Mouse (Mus musculus): Measurements from ENCODE around the gene Kcnk5. TPM values are rescaled to one million over a fixed set of nuclear protein-coding genes. Genes with fewer than 3 reads are reported as not detected.

The Kcnk5 gene
- polyA plus RNA-seq, 1 experiment from 2014 or later = 5.5 TPM

- no peak overlapping the region for H3K4me2 ChIP-seq (replicated peaks)
- no peak; the same call in 1 of the 2 replicates for ATAC-seq (ENCODE audit: insufficient number of reproducible peaks, low FRiP score, low TSS enrichment, low read depth)
- H3K27me3 ChIP-seq = no peaks in the 10 kb centered on the region
- no peaks in the 10 kb centered on the region for H3K9me3 ChIP-seq (replicated peaks)
- H3K4me3 ChIP-seq (replicated peaks) = no peak overlapping the region
- H3K9ac ChIP-seq = no peak overlapping the region
- 0 out of 2 replicates have a peak, but pooled peaks cover 8% of the 10 kb centered on the region for H3K4me1 ChIP-seq
- 65% methylated on average over 1 of the region's 1 CpGs for WGBS
- no peak overlapping the region for H3K27ac ChIP-seq (replicated peaks)
- H3K36me3 ChIP-seq = no peaks in the 10 kb centered on the region
These were observed 16.2 kb downstream of the Kcnk5 start for GRCm38 (mm10) chr14:20165413-20165812.

GRCm38 (mm10) chr14:20164438-20164837, 17.2 kb downstream of the Kcnk5 start:
- Histone ChIP-seq H3K27ac (replicated peaks) (no peak overlapping the region), H3K4me3 (replicated peaks) (no peak overlapping the region), H3K9ac (no peak overlapping the region), H3K36me3 (no peaks in the 10 kb centered on the region), H3K27me3 (no peaks in the 10 kb centered on the region), H3K4me2 (replicated peaks) (no peak overlapping the region), H3K4me1 (0 out of 2 replicates have a peak, but pooled peaks cover 8% of the 10 kb centered on the region), H3K9me3 (replicated peaks) (no peaks in the 10 kb centered on the region)
- WGBS = 83% methylated on average over 7 of the region's 7 CpGs
- no peak for ATAC-seq (ENCODE audit: insufficient number of reproducible peaks, low FRiP score, low TSS enrichment, low read depth)

GRCm38 (mm10) chr14:20162686-20163085, 18.9 kb downstream of the Kcnk5 start:
- WGBS = 41% methylated on average over 6 of the region's 6 CpGs
- ATAC-seq (ENCODE audit: insufficient number of reproducible peaks, low FRiP score, low TSS enrichment, low read depth) = no peak
- Histone ChIP-seq H3K4me2 (replicated peaks) (no peak overlapping the region), H3K9me3 (replicated peaks) (no peaks in the 10 kb centered on the region), H3K36me3 (no peaks in the 10 kb centered on the region), H3K4me3 (replicated peaks) (no peak overlapping the region), H3K27ac (replicated peaks) (no peak overlapping the region), H3K4me1 (0 out of 2 replicates have a peak, but pooled peaks cover 8% of the 10 kb centered on the region), H3K27me3 (no peaks in the 10 kb centered on the region), H3K9ac (no peak overlapping the region)

GRCm38 (mm10) chr14:20158727-20159681, 22.6 kb downstream of the Kcnk5 start:
- 57% methylated on average over 8 of the region's 8 CpGs for WGBS
- Histone ChIP-seq H3K36me3 (no peaks in the 10 kb centered on the region), H3K4me1 (no peaks in the 10 kb centered on the region), H3K27me3 (no peaks in the 10 kb centered on the region), H3K4me2 (replicated peaks) (no peak overlapping the region), H3K9ac (no peak overlapping the region), H3K27ac (replicated peaks) (no peak overlapping the region), H3K9me3 (replicated peaks) (no peaks in the 10 kb centered on the region), H3K4me3 (replicated peaks) (no peak overlapping the region)
- no peak for ATAC-seq (ENCODE audit: insufficient number of reproducible peaks, low FRiP score, low TSS enrichment, low read depth)

- 90% methylated on average over 10 of the region's 10 CpGs for WGBS
- no peak overlapping the region for H3K4me2 ChIP-seq (replicated peaks)
- no peaks in the 10 kb centered on the region for H3K27me3 ChIP-seq
- H3K4me1 ChIP-seq = no peaks in the 10 kb centered on the region
- no peaks in the 10 kb centered on the region for H3K36me3 ChIP-seq
- H3K4me3 ChIP-seq (replicated peaks) = no peak overlapping the region
- H3K9ac ChIP-seq = no peak overlapping the region
- H3K9me3 ChIP-seq (replicated peaks) = no peaks in the 10 kb centered on the region
- H3K27ac ChIP-seq (replicated peaks) = no peak overlapping the region
- no peak for ATAC-seq (ENCODE audit: insufficient number of reproducible peaks, low FRiP score, low TSS enrichment, low read depth)
These were observed 24.0 kb downstream of the Kcnk5 start for GRCm38 (mm10) chr14:20157595-20157994.

GRCm38 (mm10) chr14:20155718-20156117, 25.9 kb downstream of the Kcnk5 start:
- H3K27me3 ChIP-seq = no peaks in the 10 kb centered on the region
- no peak overlapping the region for H3K27ac ChIP-seq (replicated peaks)
- H3K4me1 ChIP-seq = no peaks in the 10 kb centered on the region
- H3K36me3 ChIP-seq = no peaks in the 10 kb centered on the region
- no peak overlapping the region for H3K4me3 ChIP-seq (replicated peaks)
- no peak for ATAC-seq (ENCODE audit: insufficient number of reproducible peaks, low FRiP score, low TSS enrichment, low read depth)
- H3K4me2 ChIP-seq (replicated peaks) = no peak overlapping the region
- H3K9me3 ChIP-seq (replicated peaks) = no peaks in the 10 kb centered on the region
- 61% methylated on average over 10 of the region's 10 CpGs for WGBS
- H3K9ac ChIP-seq = no peak overlapping the region

GRCm38 (mm10) chr14:20154937-20155336, 26.7 kb downstream of the Kcnk5 start:
- Histone ChIP-seq H3K4me1 (no peaks in the 10 kb centered on the region), H3K9ac (no peak overlapping the region), H3K36me3 (no peaks in the 10 kb centered on the region), H3K27ac (replicated peaks) (no peak overlapping the region), H3K27me3 (no peaks in the 10 kb centered on the region), H3K9me3 (replicated peaks) (no peaks in the 10 kb centered on the region), H3K4me2 (replicated peaks) (no peak overlapping the region), H3K4me3 (replicated peaks) (no peak overlapping the region)
- no peak for ATAC-seq (ENCODE audit: insufficient number of reproducible peaks, low FRiP score, low TSS enrichment, low read depth)
- 80% methylated on average over 4 of the region's 4 CpGs for WGBS

GRCm38 (mm10) chr14:20154245-20154644, 27.4 kb downstream of the Kcnk5 start:
- no peak overlapping the region for H3K27ac ChIP-seq (replicated peaks)
- WGBS = 54% methylated on average over 7 of the region's 7 CpGs

GRCm38 (mm10) chr14:20149127-20150080, 32.2 kb downstream of the Kcnk5 start:
- 90% methylated on average over 22 of the region's 22 CpGs for WGBS
- H3K36me3 ChIP-seq = no peaks in the 10 kb centered on the region
- H3K9me3 ChIP-seq (replicated peaks) = no peaks in the 10 kb centered on the region
- H3K4me1 ChIP-seq = no peaks in the 10 kb centered on the region
- no peak overlapping the region for H3K4me3 ChIP-seq (replicated peaks)
- H3K4me2 ChIP-seq (replicated peaks) = no peak overlapping the region
- H3K9ac ChIP-seq = no peak overlapping the region
- H3K27me3 ChIP-seq = no peaks in the 10 kb centered on the region
- no peak overlapping the region for H3K27ac ChIP-seq (replicated peaks)
- no peak for ATAC-seq (ENCODE audit: insufficient number of reproducible peaks, low FRiP score, low TSS enrichment, low read depth)

More at GRCm38 (mm10) chr14:20154245-20154644, 27.4 kb downstream of the Kcnk5 start:
- Histone ChIP-seq H3K4me3 (replicated peaks) (no peak overlapping the region), H3K27me3 (no peaks in the 10 kb centered on the region), H3K9me3 (replicated peaks) (no peaks in the 10 kb centered on the region), H3K4me2 (replicated peaks) (no peak overlapping the region), H3K36me3 (no peaks in the 10 kb centered on the region), H3K9ac (no peak overlapping the region), H3K4me1 (no peaks in the 10 kb centered on the region)
- no peak for ATAC-seq (ENCODE audit: insufficient number of reproducible peaks, low FRiP score, low TSS enrichment, low read depth)

GRCm38 (mm10) chr14:20148514-20148913, 33.1 kb downstream of the Kcnk5 start:
- no peaks in the 10 kb centered on the region for H3K4me1 ChIP-seq
- H3K27ac ChIP-seq (replicated peaks) = no peak overlapping the region
- no peaks in the 10 kb centered on the region for H3K27me3 ChIP-seq
- H3K9ac ChIP-seq = no peak overlapping the region
- H3K4me3 ChIP-seq (replicated peaks) = no peak overlapping the region
- no peak overlapping the region for H3K4me2 ChIP-seq (replicated peaks)
- H3K9me3 ChIP-seq (replicated peaks) = no peaks in the 10 kb centered on the region
- ATAC-seq (ENCODE audit: insufficient number of reproducible peaks, low FRiP score, low TSS enrichment, low read depth) = no peak
- H3K36me3 ChIP-seq = no peaks in the 10 kb centered on the region
- 90% methylated on average over 11 of the region's 11 CpGs for WGBS

- ATAC-seq (ENCODE audit: insufficient number of reproducible peaks, low FRiP score, low TSS enrichment, low read depth) = no peak
- 78% methylated on average over 7 of the region's 7 CpGs for WGBS
These were observed 33.8 kb downstream of the Kcnk5 start for GRCm38 (mm10) chr14:20147854-20148253.

More at GRCm38 (mm10) chr14:20147854-20148253, 33.8 kb downstream of the Kcnk5 start:
- Histone ChIP-seq H3K27me3 (no peaks in the 10 kb centered on the region), H3K9me3 (replicated peaks) (no peaks in the 10 kb centered on the region), H3K27ac (replicated peaks) (no peak overlapping the region), H3K9ac (no peak overlapping the region), H3K4me2 (replicated peaks) (no peak overlapping the region), H3K4me1 (no peaks in the 10 kb centered on the region), H3K36me3 (no peaks in the 10 kb centered on the region), H3K4me3 (replicated peaks) (no peak overlapping the region)

Data from embryonic facial prominence, embryonic 15.5 days (tissue).